Mouse (Mus musculus) E14TG2a.4 (cell line): ENCODE measurements at regions not wholly inside any gene's neighbourhood (a gene's known extent, or its start where the extent isn't known, plus 50 kb on each side); places are given as distances from the start of the nearest gene placed in this dataset.

ENCODE experiments used
- CTCF ChIP-seq: conservative IDR thresholded peaks from 2 replicates; pipeline ENCODE4 v1.5.1; 2014; ENCODE audit warnings: low read length
- NANOG ChIP-seq: IDR thresholded peaks from 2 replicates; pipeline ENCODE4 v1.6.1; 2014; ENCODE audit warnings: borderline replicate concordance, low read length, mixed read lengths
- POU5F1 ChIP-seq: IDR thresholded peaks from 2 replicates; pipeline ENCODE4 v1.6.1; 2014; ENCODE audit warnings: low read length, borderline replicate concordance

DNA sequence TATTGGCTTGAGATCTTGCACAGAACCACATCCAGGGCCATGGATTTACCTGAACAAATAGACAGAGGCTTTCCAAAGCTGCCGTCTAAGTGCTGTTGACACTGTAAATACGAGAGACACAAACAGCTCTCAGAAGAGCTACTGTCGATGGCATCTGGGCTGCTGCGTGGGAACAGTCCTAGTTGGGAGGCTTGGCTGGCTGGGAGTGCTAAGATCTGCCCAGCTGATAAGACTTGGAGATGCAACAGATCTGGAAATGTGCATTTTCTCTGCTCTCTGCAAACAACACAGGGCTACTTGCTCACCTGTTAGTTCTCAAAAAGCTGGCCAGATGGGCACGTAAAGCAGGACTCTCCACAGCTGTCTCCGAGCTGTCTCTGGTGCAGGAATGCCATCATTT, 78.8 kb downstream of the Thnsl2 start:
- no peak for TF ChIP-seq CTCF
- no peak for TF ChIP-seq POU5F1
- no peak for TF ChIP-seq NANOG
